Mouse (Mus musculus): Measurements from ENCODE around the gene Pde7b.

DNA sequence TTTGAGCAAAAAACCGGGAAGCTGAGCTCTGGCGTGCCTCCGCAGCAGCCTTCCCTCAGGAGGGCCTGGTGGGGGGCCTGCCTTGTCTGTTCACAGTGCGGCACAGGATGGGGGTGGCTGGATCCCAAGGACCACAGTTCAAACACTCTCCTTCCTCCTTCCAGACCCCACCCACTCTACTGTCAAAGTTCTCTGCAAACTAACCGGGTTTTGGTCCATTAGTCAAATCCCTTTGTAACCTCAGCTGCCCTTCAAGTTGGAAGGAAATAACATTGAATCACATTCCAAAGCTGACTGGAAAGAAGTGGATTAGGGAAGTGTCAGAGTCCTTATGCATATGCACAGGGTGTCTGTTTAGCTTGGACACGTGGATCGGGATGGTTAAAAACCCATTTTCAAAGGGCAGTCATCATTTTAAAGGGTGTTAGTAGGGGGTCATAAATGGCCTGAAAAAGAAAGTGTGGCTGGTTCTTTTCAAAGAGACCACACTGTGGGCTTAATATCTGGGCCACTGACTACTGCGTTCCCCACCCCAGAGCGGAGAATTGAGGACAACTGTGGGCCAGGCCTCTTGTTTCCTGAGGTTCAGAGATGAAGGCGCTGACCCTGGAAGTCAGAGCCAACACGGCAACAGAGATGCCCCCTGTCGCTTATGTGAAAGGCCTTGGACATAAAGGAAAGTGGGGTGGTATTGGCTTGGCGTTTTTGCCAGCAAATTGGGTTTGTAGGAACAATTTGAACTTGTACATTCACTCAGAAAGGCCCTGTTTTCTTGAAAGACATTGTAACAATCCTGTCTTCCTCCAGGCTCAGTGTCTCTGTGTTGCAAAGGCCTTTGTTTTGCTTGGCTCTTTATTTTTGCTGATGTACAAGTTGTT is 175.8 kb downstream of the Pde7b start:
- no peak for TF ChIP-seq POLR2A (IDR thresholded peaks at IDR 0.05; ENCODE audit: control insufficient read depth, extremely low read depth, insufficient read depth, low read length, poor library complexity)
- TF ChIP-seq CTCF (IDR thresholded peaks at IDR 0.05; ENCODE audit: borderline replicate concordance, control insufficient read depth, extremely low read depth, insufficient read depth, low read length, poor library complexity) = no peak

Measured in thymus, adult 2 months (tissue).